Mouse (Mus musculus): ENCODE results near the gene Upp2.

- no peak for TF ChIP-seq CTCF (IDR thresholded peaks at IDR 0.05; ENCODE audit: extremely low read depth, insufficient read length, insufficient replicate concordance, low read depth, low read length)
- no peak for TF ChIP-seq POLR2A (IDR thresholded peaks at IDR 0.05; ENCODE audit: low read depth, low read length)
Measured at GRCm38 (mm10) chr2:58566410-58567065, 560 bp upstream of the Upp2 start.

All from small intestine, adult 2 months (tissue).